Mouse (Mus musculus) 416B (cell line): ENCODE data around the gene Oas1g.
A peak's percentile ranks its signal among the peaks of the same experiment; 100 is the strongest.
"Not testable (repeated sequence)": the region's sequence is repeated elsewhere in the genome, so short reads cannot be mapped to it uniquely, and the experiment has no call there.

Experiments
- DNase-seq: peaks from one replicate; pipeline ENCODE4 v3.0.0; 2011; ENCODE audit warnings: low read depth

Gene Oas1g

DNA sequence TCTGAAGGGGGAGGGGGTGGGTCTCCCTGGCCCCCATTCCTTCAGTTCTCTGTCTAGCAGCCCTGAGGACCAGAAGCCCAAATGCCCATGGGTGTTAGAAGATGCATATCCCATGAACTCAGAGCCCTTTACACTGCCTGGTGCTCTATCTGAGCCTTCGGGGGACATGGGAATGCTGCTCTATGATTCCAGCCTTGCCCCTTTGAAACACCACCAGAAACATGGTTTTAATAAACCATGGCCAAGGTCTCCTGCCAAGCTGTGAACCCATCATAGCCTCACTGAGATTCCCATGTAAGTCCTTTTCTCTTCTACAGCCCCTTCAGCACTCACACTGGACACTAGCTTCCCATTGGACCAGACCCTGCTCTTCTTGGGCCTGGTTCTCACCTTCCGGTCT is 2.6 kb upstream of the Oas1g start:
- DNase-seq, result no peak

DNA sequence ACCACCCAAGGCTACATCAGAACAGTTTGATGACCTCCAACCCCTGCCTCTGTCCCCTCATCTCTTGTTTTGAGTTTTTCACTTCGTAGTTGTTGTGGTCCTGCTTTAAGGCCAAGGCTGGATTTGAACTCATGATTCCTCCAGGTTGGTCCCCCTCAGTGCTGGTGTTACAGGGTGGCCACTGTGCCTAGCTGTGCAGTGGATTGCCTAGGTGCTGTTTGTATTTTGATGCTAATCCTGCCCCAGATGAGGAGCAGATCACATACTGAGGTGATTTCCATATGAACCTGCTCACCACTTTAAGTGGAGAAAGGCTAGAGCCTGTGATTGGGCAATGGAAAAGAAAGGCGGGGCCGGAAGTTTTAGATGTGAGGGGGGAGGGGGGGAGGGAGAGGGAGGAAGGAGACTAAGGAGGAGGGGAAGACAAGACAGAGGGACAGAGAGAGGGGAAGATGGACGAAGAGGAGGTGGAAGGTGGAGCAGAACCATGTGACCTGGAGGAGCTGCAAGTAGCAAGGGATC is 942 bp upstream of the Oas1g start:
- DNase-seq, result not testable (repeated sequence)

DNA sequence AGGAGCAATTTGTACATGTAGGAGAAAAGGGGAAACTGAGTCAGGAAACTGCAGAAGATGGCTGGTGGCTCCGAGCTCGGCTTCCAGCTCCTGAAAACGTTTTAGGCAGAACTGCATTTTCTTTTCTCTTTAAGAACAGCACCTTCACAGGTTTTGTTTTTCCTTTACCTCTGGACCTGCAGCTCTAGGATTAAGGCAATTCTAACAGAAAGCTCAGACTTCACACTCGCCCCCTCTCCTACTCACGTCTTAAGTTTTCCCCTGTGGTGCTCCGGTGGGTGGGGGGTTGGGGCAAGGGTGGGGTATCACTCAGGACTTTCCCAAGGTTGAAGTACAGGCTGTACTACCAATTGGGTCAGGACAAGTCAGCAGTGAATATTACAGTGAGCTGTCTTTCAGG is 418 bp upstream of the Oas1g start:
- no peak for DNase-seq

GRCm38 (mm10) chr5:120881681-120882080 is 5.7 kb downstream of the Oas1g start:
- DNase-seq, result not testable (repeated sequence)

- not testable (repeated sequence) for DNase-seq
Observed at GRCm38 (mm10) chr5:120878803-120879202, 8.6 kb downstream of the Oas1g start.

DNA sequence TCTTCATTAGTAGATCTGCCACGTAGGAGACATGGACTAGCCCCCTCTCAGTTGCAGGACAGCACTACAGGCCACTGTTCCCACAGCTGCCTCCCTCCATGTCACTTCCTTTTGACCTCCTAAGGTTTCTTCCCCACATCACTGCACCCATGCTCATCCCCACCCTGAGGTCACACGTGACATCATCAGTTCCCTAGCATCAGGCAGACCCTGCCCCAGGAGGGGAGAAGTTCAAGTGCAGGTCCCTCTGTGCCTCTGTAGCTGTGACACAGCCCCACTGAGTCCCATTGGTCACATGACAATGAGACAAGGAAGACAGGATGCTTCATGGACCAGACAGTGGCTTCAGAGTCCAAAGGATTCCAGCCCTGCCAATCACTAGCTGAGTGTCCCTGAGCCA is 10.0 kb downstream of the Oas1g start:
- not testable (repeated sequence) for DNase-seq

DNA sequence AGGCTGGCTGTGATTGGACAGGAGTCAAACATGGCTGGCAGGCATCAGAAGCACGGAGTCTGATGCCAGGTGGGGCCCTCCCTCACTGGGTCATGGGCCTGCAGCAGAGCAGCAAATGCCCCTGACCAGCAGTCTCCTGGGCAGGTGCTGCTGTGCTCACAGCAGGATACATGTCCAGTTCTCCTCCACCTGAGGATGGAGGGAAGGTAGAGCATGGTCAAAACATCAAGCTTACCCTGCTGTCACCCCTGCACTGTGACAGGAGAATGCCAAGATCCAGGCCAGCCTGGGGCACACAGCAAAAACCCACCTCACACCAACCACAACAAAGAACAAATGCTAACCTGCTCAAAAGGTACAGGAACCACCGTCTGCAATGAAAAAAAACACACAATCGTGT is 10.6 kb downstream of the Oas1g start:
- not testable (repeated sequence) for DNase-seq

DNA sequence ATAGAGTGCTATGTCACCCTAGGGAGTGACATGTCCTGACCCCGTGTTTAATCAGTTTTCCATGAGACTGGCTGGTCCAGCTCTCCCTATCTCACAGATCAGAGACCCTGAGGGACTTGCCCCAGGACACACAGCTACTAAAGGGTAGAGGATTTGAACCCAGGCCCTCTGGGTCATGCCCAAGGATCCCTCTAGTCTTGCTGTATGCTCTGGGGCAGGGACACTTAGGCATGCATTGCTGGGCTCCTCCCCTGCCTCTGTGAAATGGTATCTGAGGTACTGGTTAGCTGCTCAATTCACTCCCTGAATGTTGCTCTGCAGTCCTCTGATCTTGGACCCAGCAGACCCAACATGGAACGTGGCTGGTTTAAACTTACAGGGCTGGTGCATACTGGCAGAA is 15.9 kb downstream of the Oas1g start:
- DNase-seq, result no peak

DNA sequence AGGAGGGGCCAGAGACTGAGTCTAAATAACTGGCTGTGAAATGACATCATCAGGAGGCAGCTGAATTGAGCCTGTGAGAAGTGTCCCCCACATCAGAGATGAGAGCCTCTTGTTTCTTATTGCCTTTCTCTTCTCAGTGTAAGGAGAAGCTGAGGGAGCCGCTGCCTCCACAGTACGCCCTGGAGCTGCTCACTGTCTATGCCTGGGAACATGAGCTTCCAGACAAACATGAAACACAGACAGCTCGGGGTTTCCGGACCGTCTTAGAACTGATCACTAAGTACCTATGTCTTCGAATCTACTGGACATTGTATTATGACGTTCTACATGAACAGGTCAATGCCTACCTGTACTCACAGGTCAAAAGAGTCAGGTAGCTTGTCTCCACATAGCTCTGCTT is 16.6 kb downstream of the Oas1g start:
- DNase-seq, result no peak

DNA sequence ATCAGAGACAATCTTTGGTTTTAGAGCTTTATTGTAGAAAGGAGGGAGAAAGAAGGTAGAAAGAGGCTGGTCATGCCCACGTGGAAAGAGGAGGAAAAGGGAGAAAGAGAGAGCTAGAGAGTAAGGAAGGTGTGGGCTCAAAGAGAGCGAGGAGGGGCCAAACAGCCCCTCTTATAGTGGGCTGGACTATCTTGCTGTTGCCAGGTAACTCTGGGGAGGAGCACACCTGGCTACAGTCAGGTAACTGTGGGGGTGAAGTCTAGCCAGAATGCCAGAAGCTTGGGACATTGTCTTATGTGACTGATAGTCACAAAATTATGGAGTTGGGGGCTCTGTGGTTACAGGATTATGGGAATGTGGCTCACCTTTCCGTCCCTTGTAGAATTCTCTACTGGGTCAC is 17.3 kb downstream of the Oas1g start:
- no peak for DNase-seq

- no peak for DNase-seq
Observed at GRCm38 (mm10) chr5:120869436-120870015, 17.9 kb downstream of the Oas1g start.

DNA sequence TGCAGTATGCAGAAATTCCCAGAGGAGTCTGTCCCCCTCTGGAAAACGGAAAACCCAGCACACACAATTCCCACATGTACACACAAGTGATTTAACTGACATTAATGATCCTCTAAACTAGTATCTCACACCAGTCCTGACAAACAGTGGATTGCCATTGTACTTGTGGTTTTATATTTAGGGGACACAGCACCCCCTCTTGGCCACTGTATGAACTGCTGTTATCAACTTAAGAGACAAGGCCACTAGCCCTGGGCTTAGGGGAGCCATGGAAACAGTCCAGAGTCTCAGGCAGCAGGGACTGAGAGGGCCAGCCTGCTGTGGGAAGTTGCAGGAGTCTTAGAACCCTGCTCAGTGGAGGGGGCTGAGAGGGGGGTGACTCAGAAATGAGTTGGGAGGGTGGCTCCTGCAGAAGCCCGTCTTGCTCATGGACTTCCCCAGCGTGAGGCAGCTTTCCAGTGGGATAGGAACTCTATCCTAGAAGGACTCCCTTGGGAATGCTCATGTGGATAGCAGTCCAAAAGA is 22.0 kb downstream of the Oas1g start:
- DNase-seq, result peak; percentile 79

DNA sequence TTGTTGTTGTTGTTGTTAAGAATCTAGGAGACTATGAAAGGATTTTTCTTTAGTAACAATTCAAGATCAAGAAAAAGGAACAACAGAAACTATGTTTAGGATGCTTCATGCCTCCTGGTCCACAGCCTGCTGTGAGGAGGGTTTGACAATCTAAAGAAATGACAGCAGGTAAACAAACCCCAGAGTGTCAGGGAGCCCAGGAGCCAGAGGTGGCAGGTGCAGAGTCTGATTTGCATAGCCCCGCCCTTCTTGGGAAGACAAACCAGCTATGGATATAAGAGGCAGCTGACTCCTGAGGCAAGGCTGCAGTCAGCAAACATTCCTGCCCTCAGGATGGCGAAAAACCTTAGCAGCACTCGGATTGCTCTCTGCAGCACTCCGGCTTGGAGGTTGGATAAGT is 26.3 kb downstream of the Oas1g start, which contains the start of gene Oas1h:
TSS of gene Oas1h (plus strand) at position 301 of the 400 bp plus-strand sequence.
- no peak for DNase-seq

DNA sequence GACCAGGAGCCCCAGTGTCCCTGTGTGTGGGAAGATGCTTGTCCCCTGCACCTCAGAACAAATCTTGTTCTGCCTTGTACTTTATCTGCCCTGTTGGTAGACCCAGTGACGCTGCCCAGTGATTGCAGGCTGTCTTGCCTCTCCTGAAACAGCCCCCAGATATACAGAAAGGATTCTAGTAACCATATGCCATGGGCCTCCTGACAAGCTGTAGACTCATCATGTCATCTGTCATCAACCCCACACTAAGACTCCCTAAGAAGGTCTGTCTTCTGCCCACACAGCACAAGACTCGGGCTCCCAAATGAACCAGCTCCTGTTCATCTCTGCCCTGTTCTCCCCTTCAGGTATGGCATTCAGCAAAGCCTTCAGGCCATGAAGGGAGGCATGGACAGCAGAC is 28.2 kb downstream of the Oas1g start:
- DNase-seq, result no peak

GRCm38 (mm10) chr5:120849601-120850136 is 37.7 kb downstream of the Oas1g start:
- DNase-seq, result peak; percentile 73

- no peak for DNase-seq
Observed at GRCm38 (mm10) chr5:120847067-120847466, 40.3 kb downstream of the Oas1g start, which contains the start of gene Oas1f. TSS of gene Oas1f (plus strand) at chr5:120847367.

DNA sequence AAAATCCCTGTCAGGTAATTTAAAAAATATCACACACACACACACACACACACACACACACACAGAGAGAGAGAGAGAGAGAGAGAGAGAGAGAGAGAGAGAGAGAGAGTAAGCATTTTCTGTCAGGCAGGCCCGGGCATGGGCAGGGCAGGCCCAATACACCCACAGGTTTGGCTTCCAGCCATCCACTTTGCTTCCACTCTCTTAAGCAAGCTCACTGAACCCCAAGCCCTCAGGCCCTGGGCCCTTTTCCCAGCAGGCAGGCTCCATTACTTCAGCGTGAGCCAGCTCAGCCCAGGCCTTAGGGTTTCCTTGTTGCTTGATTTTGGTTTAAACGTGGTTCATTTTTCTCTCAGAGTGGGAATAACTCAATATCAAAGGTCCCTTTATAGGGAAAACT is 42.7 kb downstream of the Oas1g start:
- peak; percentile 62 for DNase-seq

DNA sequence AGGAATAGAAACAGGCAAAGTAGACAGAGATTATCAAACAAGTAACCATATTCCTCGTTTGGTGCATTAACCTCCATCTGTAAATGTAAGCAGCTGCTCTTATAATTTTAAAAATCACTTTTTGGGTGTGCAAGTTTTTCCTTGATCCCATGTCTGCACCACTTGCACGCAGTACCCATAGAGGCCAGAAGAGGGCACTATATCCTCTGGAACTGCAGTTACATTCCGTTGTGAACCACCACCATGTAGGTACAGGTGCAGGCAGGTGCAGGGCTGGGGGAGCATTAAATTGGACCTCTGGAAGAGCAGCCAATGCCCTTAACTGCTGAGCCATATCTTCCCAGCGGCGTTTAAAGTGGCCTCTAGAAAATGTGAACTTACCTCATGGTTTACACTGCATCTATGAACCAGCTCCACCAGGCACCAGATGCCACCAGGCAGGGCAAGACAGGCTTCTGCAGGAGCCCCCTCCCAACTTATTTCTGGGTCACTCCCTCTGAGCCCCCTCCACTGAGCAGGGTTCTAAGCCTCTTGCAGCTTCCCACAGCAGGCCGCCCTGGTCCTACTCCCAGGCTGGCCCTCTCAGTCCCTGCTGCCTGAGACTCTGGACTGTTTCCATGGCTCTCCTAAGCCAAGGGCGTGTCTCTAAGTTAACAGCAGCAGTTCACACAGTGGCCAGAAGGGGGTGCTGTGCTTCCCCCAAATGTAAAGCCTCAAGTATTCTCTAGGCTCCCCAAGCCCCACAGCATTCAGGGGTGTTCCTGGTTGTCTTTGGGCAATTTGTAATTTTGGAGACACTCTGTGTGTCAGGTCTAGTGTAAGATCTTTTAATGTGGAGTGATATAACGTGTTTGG is 50.5 kb downstream of the Oas1g start:
- peak; percentile 73 for DNase-seq

DNA sequence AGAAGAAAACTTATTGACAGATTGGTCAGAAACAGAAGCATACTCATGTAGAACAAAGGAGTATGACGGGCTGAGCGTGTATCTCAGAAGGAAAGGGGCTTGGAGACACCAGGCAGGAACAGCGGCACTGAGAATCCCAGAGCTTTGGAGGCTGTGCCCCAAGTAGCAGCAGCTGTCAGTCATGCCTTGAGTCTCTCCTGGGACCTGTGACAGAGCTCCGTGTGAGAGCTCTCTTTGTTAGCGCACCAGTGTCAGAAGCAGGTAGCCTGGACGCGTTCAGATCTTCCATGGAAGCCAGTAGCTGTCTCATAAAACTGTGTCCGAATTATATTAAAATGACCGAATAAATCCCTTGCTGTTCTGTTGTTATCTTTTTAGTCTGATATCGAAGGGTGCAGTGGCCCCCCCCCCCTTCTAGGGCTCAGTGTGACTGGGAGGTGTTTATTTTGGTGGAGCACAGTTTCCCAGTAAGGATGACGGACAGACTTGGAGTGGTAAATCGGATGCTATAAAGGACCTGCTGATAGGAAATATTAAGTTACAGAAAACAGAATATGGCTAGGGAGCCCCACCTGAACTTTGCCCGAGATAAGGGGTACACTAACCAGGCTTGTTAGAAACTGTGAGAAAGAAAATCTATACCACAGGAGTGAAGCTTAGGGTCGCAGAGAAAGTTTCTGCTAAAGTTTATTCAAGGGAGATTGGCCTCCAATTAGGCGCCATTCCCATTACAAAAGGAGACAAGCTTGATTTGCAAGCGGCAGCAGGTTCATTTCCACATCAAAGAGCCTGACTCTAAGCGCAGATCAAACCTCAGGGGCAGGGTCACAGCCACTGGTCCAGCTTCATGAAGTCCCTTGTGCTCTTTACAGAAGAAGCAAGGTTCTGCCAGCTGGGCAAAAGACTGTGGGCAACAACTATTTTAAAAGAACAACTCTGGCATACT is 53.8 kb downstream of the Oas1g start:
- no peak for DNase-seq

GRCm38 (mm10) chr5:120831031-120831430 is 56.4 kb downstream of the Oas1g start:
- DNase-seq, result peak; percentile 87
